9 mouse cellular contexts compared by ENCODE assay signal in the genomic region with DNA sequence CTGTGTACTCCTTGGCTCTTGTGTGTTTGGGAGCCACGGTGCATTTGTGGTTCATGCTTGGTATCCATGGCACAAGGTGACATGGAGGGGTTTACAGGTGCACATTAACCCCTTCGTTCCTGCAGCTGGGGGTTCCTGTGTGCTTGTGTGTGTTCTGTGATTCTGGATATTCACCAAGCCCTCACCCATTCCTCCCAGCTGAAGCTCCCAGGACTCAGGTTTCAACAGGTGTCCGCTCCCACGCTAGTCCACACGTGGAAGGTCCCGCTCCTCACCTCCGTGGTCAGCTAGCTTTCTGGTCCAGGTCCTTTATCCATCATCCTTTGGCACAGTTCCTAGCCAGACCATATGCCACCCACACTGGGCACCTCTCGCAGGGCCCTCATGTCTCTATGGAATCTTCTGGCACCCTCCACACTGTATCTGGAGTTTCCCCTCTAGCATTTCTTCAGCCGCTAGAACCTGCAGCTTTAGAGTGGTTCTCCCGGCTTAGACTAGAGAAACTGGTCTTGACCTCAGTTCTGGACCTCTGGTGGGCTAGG. TPM values are rescaled to one million over a fixed set of nuclear protein-coding genes. Genes with fewer than 3 reads are reported as not detected.
A peak's percentile ranks its signal among the peaks of the same experiment; 100 is the strongest.
DNase-seq lines count a peak whose midpoint lies in the region; ATAC-seq and TF ChIP-seq lines count a peak whose summit lies in the region.
"Had no signal": no experiment of that assay in that cellular context is flagged by ENCODE, and none has a peak within 500 bp of the region (broad histone marks: within the 10 kb centered on the region; RNA-seq: fewer than 3 reads in every experiment).

No protein-coding gene starts in this region.

- peak overlapping the region; percentile 88 for H3K4me2 ChIP-seq in liver, embryonic 11.5 days

- H3K4me1 ChIP-seq in testis, adult 2 months (ENCODE audit: control insufficient read depth, insufficient read depth, low read length): peaks cover 55% of the 10 kb centered on the region
- H3K4me1 ChIP-seq in liver, embryonic 11.5 days (replicated peaks; ENCODE audit: control insufficient read depth, insufficient read depth, low read length): peaks cover 41% of the 10 kb centered on the region

- TF ChIP-seq POLR2A in testis, adult 2 months (IDR thresholded peaks at IDR 0.05; ENCODE audit: control insufficient read depth, low read depth, low read length): no peak

- 60% methylated on average over 10 of the region's 10 CpGs for WGBS in liver, embryonic 11.5 days

- peak overlapping the region; percentile 87 for H3K4me3 ChIP-seq in testis, adult 2 months (ENCODE audit: control insufficient read depth, low read depth, low read length)
- peak overlapping the region; percentile 78 for H3K4me3 ChIP-seq in liver, embryonic 11.5 days (ENCODE audit: low read depth, low read length)

- H3K9me3 ChIP-seq in liver, embryonic 11.5 days (ENCODE audit: control insufficient read depth, low read length): no peaks in the 10 kb centered on the region

- H3K27me3 ChIP-seq in testis, adult 2 months (ENCODE audit: control insufficient read depth, insufficient read depth, low read length): no peaks in the 10 kb centered on the region
- H3K27me3 ChIP-seq in liver, embryonic 11.5 days (replicated peaks; ENCODE audit: control insufficient read depth, insufficient read depth, low read length): peaks cover 40% of the 10 kb centered on the region

- H3K36me3 ChIP-seq in testis, adult 2 months (ENCODE audit: control insufficient read depth, insufficient read depth, low read length): no peaks in the 10 kb centered on the region; the same call in 1 of the 2 replicates
- H3K36me3 ChIP-seq in liver, embryonic 11.5 days (ENCODE audit: control insufficient read depth, insufficient read depth, low read length): peaks cover 14% of the 10 kb centered on the region

- ATAC-seq in cerebellum, adult (ENCODE audit: insufficient number of reproducible peaks, low FRiP score, low TSS enrichment): no peak
- ATAC-seq in liver, embryonic 11.5 days (replicated peaks; ENCODE audit: low FRiP score): no peak
- ATAC-seq in granulocyte monocyte progenitor cell, adult 5-6 weeks (replicated peaks; ENCODE audit: poor library complexity, severe bottlenecking): no peak
- ATAC-seq in activated CD4-positive, CD25-positive, alpha-beta regulatory T cell, adult 4 months: no peak

- peak overlapping the region; percentile 85 for H3K9ac ChIP-seq in liver, embryonic 11.5 days (ENCODE audit: low read depth, low read length)

- TF ChIP-seq CTCF in testis, adult 2 months (IDR thresholded peaks at IDR 0.05; ENCODE audit: control insufficient read depth, insufficient read depth, insufficient replicate concordance, low read depth, low read length): no peak

- H3K27ac ChIP-seq in testis, adult 2 months (ENCODE audit: control insufficient read depth, insufficient read depth, low read depth, low read length): peak overlapping the region; percentile 37
- H3K27ac ChIP-seq in liver, embryonic 11.5 days (ENCODE audit: low read depth, low read length): peak overlapping the region; percentile 72; the same call in 1 of the 2 replicates

- DNase-seq in cerebellum, adult 18-20 months: peak; percentile 35 to 36
- DNase-seq in testis, postnatal 14 days (ENCODE audit: low spot score): no peak
- DNase-seq in liver, embryonic 11.5 days (ENCODE audit: low spot score): no peak
- DNase-seq in adrenal gland, postnatal 10 days: no peak

RNA-seq across cellular contexts. Expression of a gene that starts 0.5 kb away (rescaled TPM):
- 102 and 104 TPM in 2 replicates for polyA plus RNA-seq in testis, adult 2 months (2012; rRNA removed)
- 20.6 and 22.3 TPM in 2 replicates for polyA plus RNA-seq in liver, embryonic 11.5 days (2014; fragmentation: Nextera tagmentation; extraction: Ambion mirVana)
- total RNA-seq in granulocyte monocyte progenitor cell, adult 5-6 weeks (2014; fragmentation: Nextera tagmentation): 19.2 and 20.0 TPM in 2 replicates
- total RNA-seq in granulocyte monocyte progenitor cell, adult 5-6 weeks (2017): 18.4 and 20.4 TPM in 2 replicates
- polyA plus RNA-seq in activated CD4-positive, CD25-positive, alpha-beta regulatory T cell, adult 4 months (2017; shearing (Covaris generic)): 1 to 10 TPM; 8.3 to 8.7 TPM
- 100 to 1,000 TPM; 184 to 198 TPM for total RNA-seq in adrenal gland, postnatal 10 days (2021)

RNA-seq across cellular contexts. Expression of a gene that starts 5.8 kb away (rescaled TPM):
- polyA plus RNA-seq in testis, adult 2 months (2012; rRNA removed): 2.1 and 2.4 TPM in 2 replicates
- 4.3 and 7.2 TPM in 2 replicates for polyA plus RNA-seq in liver, embryonic 11.5 days (2014; fragmentation: Nextera tagmentation; extraction: Ambion mirVana)
- total RNA-seq in granulocyte monocyte progenitor cell, adult 5-6 weeks (2014; fragmentation: Nextera tagmentation): 15.8 and 21.3 TPM in 2 replicates
- total RNA-seq in granulocyte monocyte progenitor cell, adult 5-6 weeks (2017): 14.9 and 15.8 TPM in 2 replicates
- polyA plus RNA-seq in activated CD4-positive, CD25-positive, alpha-beta regulatory T cell, adult 4 months (2017; shearing (Covaris generic)): not detected
- 10 to 100 TPM; 16.8 to 19.6 TPM for total RNA-seq in adrenal gland, postnatal 10 days (2021)
- total RNA-seq: common myeloid progenitor, adult 5-6 weeks had no signal

RNA-seq across cellular contexts. Expression of a gene that starts 8.3 kb away (rescaled TPM):
- 20.8 and 21.1 TPM in 2 replicates for polyA plus RNA-seq in testis, adult 2 months (2012; rRNA removed)
- 95.3 and 104 TPM in 2 replicates for polyA plus RNA-seq in liver, embryonic 11.5 days (2014; fragmentation: Nextera tagmentation; extraction: Ambion mirVana)
- 36.4 and 59.6 TPM in 2 replicates for total RNA-seq in granulocyte monocyte progenitor cell, adult 5-6 weeks (2014; fragmentation: Nextera tagmentation)
- total RNA-seq in granulocyte monocyte progenitor cell, adult 5-6 weeks (2017): 40.9 and 43.5 TPM in 2 replicates
- 10 to 100 TPM; 22.3 to 22.6 TPM for polyA plus RNA-seq in activated CD4-positive, CD25-positive, alpha-beta regulatory T cell, adult 4 months (2017; shearing (Covaris generic))
- 10 to 100 TPM; 58.3 to 59.7 TPM for total RNA-seq in adrenal gland, postnatal 10 days (2021)

RNA-seq across cellular contexts. Expression of a gene that starts 8.4 kb away (rescaled TPM):
- 14.6 and 15.5 TPM in 2 replicates for polyA plus RNA-seq in testis, adult 2 months (2012; rRNA removed)
- 77.9 and 78.2 TPM in 2 replicates for polyA plus RNA-seq in liver, embryonic 11.5 days (2014; fragmentation: Nextera tagmentation; extraction: Ambion mirVana)
- 50.4 and 53.8 TPM in 2 replicates for total RNA-seq in granulocyte monocyte progenitor cell, adult 5-6 weeks (2014; fragmentation: Nextera tagmentation)
- total RNA-seq in granulocyte monocyte progenitor cell, adult 5-6 weeks (2017): 42.6 and 44.9 TPM in 2 replicates
- polyA plus RNA-seq in activated CD4-positive, CD25-positive, alpha-beta regulatory T cell, adult 4 months (2017; shearing (Covaris generic)): 1 to 10 TPM; 1.5 to 2.7 TPM
- 10 to 100 TPM; 53.8 to 57.1 TPM for total RNA-seq in adrenal gland, postnatal 10 days (2021)

RNA-seq across cellular contexts. Expression of a gene that starts 11.7 kb away (rescaled TPM):
- polyA plus RNA-seq in testis, adult 2 months (2012; rRNA removed): 379 and 436 TPM in 2 replicates
- 23.4 and 23.7 TPM in 2 replicates for polyA plus RNA-seq in liver, embryonic 11.5 days (2014; fragmentation: Nextera tagmentation; extraction: Ambion mirVana)
- 93.9 and 97.0 TPM in 2 replicates for total RNA-seq in granulocyte monocyte progenitor cell, adult 5-6 weeks (2014; fragmentation: Nextera tagmentation)
- 19.0 and 35.1 TPM in 2 replicates for total RNA-seq in granulocyte monocyte progenitor cell, adult 5-6 weeks (2017)
- 10 to 100 TPM; 58.2 to 70.2 TPM for polyA plus RNA-seq in activated CD4-positive, CD25-positive, alpha-beta regulatory T cell, adult 4 months (2017; shearing (Covaris generic))
- 1,000 to 10,000 TPM; 1,181 to 1,292 TPM for total RNA-seq in adrenal gland, postnatal 10 days (2021)

Comparison
In these comparisons a context has a peak if more than half of its experiments do, and no peak if none do; other contexts are left out.
1. DNase-seq: peak in cerebellum, adult 18-20 months (2 of 2); none in testis, postnatal 14 days (single experiment), liver, embryonic 11.5 days (single experiment) and adrenal gland, postnatal 10 days (single experiment).